Mouse (Mus musculus) lung, postnatal 14 days (tissue): ENCODE measurements around the gene Vps18.

Source experiments
- DNase-seq: peaks from one replicate; pipeline ENCODE4 v3.0.0; 2021

Vps18 gene

GRCm38 (mm10) chr2:119292852-119293251 lies 4.3 kb downstream of the Vps18 start:
- DNase-seq: no peak

DNA sequence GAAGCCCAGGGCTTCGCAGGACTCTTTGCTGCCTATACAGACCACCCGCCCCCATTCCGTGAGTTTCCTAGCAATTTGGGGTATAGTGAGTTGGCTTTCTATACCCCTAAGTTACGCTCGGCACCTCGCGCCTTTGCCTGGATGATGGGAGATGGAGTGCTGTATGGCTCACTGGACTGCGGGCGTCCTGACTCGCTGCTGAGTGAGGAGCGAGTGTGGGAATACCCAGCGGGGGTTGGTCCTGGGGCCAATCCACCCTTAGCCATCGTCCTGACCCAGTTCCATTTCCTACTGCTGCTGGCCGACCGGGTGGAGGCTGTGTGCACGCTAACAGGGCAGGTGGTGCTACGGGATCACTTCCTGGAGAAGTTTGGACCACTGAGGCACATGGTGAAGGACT lies 4.8 kb downstream of the Vps18 start:
- DNase-seq: no peak

DNA sequence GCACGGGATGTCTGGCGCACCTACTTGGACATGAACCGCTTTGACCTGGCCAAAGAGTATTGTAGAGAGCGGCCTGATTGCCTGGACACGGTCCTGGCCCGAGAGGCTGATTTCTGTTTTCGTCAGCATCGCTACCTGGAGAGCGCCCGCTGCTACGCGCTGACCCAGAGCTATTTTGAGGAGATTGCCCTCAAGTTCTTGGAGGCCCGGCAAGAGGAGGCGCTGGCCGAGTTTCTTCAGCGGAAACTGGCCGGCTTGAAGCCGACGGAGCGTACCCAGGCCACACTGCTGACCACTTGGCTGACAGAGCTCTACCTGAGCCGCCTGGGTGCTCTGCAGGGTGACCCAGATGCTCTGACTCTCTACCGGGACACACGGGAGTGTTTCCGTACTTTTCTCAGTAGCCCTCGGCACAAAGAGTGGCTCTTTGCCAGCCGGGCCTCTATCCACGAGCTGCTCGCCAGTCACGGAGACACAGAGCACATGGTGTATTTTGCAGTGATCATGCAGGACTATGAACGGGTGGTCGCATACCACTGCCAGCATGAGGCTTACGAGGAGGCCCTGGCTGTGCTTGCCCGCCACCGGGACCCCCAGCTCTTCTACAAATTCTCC lies 5.3 kb downstream of the Vps18 start:
- no peak for DNase-seq

GRCm38 (mm10) chr2:119294411-119294810 lies 5.9 kb downstream of the Vps18 start:
- DNase-seq: no peak

- DNase-seq: no peak
Measured at GRCm38 (mm10) chr2:119296756-119297155, 8.2 kb downstream of the Vps18 start.

DNA sequence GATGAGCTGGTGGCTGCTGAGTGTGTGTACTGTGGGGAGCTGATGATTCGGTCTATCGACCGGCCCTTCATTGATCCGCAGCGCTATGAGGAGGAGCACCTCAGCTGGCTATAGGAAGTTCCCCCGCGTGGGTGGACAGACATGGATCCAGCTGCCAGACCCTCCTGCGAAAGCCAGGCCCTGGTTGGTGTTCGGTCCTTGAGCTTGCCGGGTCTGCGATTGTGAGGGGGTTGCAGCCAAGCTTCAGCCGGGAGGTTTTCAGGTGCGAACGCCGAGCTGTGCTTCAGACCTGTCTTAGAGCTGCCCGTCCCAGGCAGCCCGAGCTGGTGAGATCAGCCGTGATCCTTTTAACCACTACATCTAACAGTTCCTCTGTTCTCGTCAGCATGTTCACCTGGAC lies 9.0 kb downstream of the Vps18 start:
- DNase-seq: no peak

- DNase-seq: peak; percentile 79
Measured at GRCm38 (mm10) chr2:119298330-119298729, 9.8 kb downstream of the Vps18 start.

DNA sequence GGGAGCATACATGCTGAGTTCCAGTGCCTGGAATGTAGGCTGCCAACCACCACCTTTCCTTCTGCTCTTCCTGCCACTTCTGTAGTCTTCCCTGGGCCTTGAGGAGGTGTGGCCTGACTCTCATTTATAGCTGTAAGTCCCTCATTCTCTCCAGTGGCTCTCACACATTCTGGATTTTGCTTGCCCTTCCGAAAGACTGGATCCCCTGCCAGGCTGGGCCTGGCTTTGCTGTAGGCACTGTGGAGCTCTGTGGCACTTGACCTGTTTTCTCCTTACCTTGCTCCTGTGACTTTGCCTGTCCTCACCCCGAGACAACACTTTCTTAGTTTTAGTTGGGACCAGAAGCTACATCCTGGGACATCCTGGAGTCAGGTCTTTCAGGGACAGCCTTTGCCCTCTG lies 10.3 kb downstream of the Vps18 start:
- no peak for DNase-seq

- peak; percentile 93 for DNase-seq
Measured at GRCm38 (mm10) chr2:119299981-119300818, 11.7 kb downstream of the Vps18 start.

- peak; percentile 72 for DNase-seq
Measured at GRCm38 (mm10) chr2:119300819-119301493, 12.4 kb downstream of the Vps18 start.

- no peak for DNase-seq
Measured at GRCm38 (mm10) chr2:119302876-119303275, 14.3 kb downstream of the Vps18 start.

GRCm38 (mm10) chr2:119304391-119304790 lies 15.9 kb downstream of the Vps18 start:
- no peak for DNase-seq

DNA sequence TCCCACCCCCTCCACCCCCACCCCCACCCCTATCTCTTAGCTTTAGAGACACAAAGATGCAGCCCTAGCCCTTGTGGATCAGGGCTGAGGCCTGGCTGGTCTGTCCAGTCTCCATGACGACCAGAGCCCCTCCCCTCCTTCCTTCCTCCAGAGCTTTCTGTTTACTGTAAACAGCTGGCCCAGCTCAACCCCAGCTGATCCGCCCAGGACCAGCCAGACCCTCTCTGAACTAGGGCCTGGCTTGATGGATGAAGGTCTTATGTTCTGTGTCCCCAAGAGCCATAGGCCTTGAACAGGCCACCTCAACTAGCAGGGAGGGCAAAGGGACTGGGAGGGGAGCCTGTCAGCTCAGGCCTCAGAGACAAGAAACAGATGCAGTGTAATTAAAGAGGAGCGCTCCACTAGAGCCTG lies 16.3 kb downstream of the Vps18 start:
- peak; percentile 74 for DNase-seq

DNA sequence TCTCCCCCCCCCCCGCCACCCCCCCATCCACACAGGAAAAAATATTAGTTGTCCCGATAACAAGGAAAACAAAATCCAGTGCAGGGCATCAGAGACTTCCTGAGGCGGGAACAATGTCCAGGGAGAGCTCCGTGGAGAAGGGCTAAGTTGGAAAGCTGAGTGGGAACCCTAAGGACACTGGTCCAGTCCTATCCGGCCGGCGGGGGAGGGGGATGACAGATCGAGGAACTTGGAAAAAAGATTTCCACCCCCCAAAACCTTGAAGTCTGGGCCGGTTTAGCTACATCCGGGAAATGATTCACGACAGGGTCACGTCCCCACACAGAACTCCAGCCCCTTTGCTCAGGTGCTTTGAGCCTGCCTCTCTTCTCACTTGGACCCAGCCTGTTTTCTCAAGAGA lies 23.0 kb downstream of the Vps18 start:
- peak; percentile 39 for DNase-seq

DNA sequence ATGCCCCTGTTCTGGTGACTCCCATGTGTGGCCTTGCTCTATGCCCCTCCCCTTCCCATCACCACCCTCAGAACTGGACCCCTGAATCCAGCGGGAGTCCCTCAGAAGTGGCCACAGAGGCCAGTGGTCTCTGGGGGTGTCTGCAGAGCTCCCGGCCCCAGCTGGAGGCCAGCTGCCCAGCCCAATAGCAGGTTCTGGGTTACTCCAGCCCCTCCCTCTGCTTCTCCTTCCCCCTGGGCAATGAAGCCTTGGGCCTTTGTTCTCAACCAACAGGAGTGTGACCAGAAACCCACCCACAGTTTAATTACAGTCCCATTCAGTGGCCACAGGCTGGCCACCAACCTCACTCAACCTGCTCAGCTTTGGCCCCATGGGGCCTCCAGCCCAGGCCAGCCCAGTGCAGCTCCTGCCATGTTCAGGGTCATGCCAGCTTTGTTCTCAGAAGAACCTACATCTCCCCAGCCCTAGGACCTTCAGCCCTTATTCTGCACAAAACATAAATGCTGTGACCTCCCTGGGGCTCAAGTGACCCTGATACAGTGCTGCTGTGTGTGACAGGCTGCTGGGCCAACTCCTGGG lies 23.9 kb downstream of the Vps18 start:
- no peak for DNase-seq

- no peak for DNase-seq
Measured at GRCm38 (mm10) chr2:119313780-119314479, 25.4 kb downstream of the Vps18 start.

- no peak for DNase-seq
Measured at GRCm38 (mm10) chr2:119314742-119315310, 26.3 kb downstream of the Vps18 start.

DNA sequence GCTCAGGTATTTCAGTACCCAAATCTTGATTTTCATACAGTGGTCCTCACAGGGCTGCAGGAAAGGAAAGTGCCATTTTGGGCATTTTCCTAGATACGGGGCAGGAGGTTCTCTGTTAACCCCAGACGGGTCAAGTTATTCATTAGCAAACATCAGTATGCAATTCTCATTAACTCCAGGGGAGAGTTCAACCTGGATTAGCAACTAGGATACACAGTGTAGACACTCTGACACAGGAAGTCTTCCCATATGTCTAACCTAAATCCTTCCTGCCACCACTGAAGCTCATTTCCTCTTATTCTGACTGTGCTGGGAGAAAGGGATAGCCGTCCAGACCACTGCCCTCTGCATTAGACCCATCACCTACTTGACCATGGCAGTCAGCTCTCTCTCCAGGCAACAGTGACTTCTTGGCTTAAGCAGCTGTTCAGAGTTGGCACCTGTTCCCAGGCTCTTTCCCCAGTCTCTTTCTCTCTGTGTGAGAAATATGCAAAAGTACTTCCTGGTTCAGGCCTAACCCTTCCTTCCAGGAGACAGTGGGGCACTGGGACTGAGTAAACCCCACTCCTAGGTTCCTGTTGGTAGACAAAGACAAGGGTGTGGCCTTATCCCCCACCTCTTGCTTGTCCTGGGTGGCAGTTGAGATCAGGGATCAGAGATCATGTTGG lies 29.6 kb downstream of the Vps18 start:
- DNase-seq: no peak

GRCm38 (mm10) chr2:119320571-119320970 lies 32.0 kb downstream of the Vps18 start:
- no peak for DNase-seq

DNA sequence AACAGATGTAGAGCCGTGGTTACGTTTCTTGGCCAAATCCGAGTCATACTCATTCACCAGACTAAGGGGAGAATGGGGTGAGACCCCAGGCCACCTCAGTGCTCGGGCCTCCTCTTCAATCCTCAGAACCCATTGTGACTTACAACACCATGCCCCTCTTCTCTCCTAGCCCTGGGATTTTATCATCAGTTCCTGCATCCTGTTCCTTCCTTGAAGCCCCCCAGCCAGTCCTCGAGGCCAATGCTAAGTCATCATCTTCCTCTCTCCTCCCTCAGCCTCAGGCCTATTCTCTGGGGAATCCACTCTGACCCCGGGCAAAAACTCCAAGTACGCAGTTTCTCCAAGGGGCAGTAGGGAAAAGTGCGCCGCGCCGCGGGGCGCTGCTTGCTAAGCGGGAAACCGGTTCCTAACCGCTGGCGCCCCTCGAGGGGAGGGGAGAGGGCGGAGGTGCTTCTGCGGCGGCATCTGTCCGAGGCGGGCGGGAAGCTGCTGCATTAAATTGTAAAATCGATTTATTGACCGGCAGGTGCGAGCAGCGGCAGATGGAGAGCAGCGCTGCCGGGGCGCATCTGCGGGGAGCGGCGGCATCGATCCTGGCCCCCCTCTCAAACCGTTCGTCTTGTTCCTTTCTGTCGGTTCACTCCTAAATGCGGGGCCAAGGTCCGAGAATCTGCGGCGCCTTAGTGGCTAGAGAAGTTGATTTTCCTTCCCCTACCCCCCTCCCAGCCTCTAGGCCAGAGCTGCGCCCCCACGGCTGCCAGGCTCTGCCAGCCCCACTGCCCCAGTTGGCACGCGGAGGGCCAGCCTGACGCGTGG lies 33.4 kb downstream of the Vps18 start:
- DNase-seq: no peak
